ENCODE assay signal across 15 mouse cellular contexts in the genomic region with DNA sequence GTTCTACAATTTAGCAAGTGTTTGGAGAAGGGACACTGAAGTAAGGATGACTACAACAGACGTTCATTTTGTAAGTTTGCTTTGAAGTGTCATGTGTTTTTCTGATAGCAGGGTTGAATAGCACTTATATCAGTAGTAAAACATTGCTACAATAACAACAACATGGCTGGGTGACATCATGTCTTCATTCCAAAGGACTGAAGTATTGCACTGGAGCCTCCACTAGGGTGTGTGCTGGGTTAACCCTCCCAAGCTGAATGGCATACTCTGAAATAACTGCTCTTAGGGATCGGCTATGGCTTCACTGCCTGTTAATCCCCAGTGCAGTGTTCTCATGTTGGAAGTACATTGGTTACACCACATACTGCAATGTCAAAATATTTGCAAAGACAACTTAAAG.
DNase-seq lines count a peak whose midpoint lies in the region; ATAC-seq and TF ChIP-seq lines count a peak whose summit lies in the region.
"Had no signal": no experiment of that assay in that cellular context is flagged by ENCODE, and none has a peak within 500 bp of the region (broad histone marks: within the 10 kb centered on the region; RNA-seq: fewer than 3 reads in every experiment).

No protein-coding gene starts in this region.

- no peaks in the 10 kb centered on the region for H3K9me3 ChIP-seq in heart, embryonic 10.5 days
- H3K9me3 ChIP-seq in heart, embryonic 14.5 days (ENCODE audit: control insufficient read depth, low read length) = no peaks in the 10 kb centered on the region
- no peaks in the 10 kb centered on the region for H3K9me3 ChIP-seq in stomach, postnatal 0 days (ENCODE audit: control insufficient read depth, low read length)
- H3K9me3 ChIP-seq: kidney, embryonic 15.5 days; midbrain, embryonic 10.5 days had no signal

- no peak overlapping the region for H3K4me3 ChIP-seq in heart, adult 2 months
- no peak overlapping the region for H3K4me3 ChIP-seq in heart, embryonic 10.5 days
- H3K4me3 ChIP-seq in lung, adult 2 months (replicated peaks; ENCODE audit: extremely low read depth, low read depth, low read length) = no peak overlapping the region
- no peak overlapping the region for H3K4me3 ChIP-seq in heart, embryonic 14.5 days (ENCODE audit: control insufficient read depth in 1 of 2, insufficient read depth in 1 of 2, low read depth in 1 of 2, low read length in 2 of 2)
- H3K4me3 ChIP-seq in stomach, postnatal 0 days (ENCODE audit: low read depth, low read length) = no peak overlapping the region
- H3K4me3 ChIP-seq: kidney, embryonic 15.5 days; midbrain, embryonic 10.5 days had no signal

- no peaks in the 10 kb centered on the region for H3K36me3 ChIP-seq in heart, adult 2 months (ENCODE audit: control insufficient read depth, insufficient read depth, low read length)
- H3K36me3 ChIP-seq in heart, embryonic 10.5 days = no peaks in the 10 kb centered on the region
- no peaks in the 10 kb centered on the region for H3K36me3 ChIP-seq in heart, embryonic 14.5 days (ENCODE audit: control insufficient read depth, insufficient read depth, low read length)
- no peaks in the 10 kb centered on the region for H3K36me3 ChIP-seq in stomach, postnatal 0 days (ENCODE audit: control insufficient read depth, insufficient read depth, low read length)
- H3K36me3 ChIP-seq: G1E; kidney, embryonic 15.5 days; midbrain, embryonic 10.5 days had no signal

- H3K27me3 ChIP-seq in heart, adult 2 months (ENCODE audit: control insufficient read depth, insufficient read depth, low read length) = no peaks in the 10 kb centered on the region
- H3K27me3 ChIP-seq in heart, embryonic 10.5 days (ENCODE audit: insufficient read depth, poor library complexity, severe bottlenecking) = no peaks in the 10 kb centered on the region
- no peaks in the 10 kb centered on the region for H3K27me3 ChIP-seq in heart, embryonic 14.5 days (ENCODE audit: control insufficient read depth, insufficient read depth, low read length)
- no peaks in the 10 kb centered on the region for H3K27me3 ChIP-seq in stomach, postnatal 0 days (ENCODE audit: control insufficient read depth, insufficient read depth, low read length)
- H3K27me3 ChIP-seq: kidney, embryonic 15.5 days had no signal

- intact Hi-C loops in heart, adult 2 months (cut with DNase I) = loop anchor here (2.0 kb wide), 1 partner anchor 51 kb away; no protein-coding TSS in a partner anchor

- TF ChIP-seq CTCF in heart, adult 2 months (IDR thresholded peaks at IDR 0.05) = peak; percentile 52
- TF ChIP-seq CTCF in lung, adult 2 months (IDR thresholded peaks at IDR 0.05; ENCODE audit: insufficient read depth, low read length) = no peak
- TF ChIP-seq CTCF in stomach, postnatal 0 days (IDR thresholded peaks at IDR 0.05; ENCODE audit: low read depth) = peak; percentile 37; the same call in 1 of the 2 replicates

- no peak for TF ChIP-seq POLR2A in heart, adult 2 months (IDR thresholded peaks at IDR 0.05; ENCODE audit: insufficient read depth, low read depth, low read length)
- no peak for TF ChIP-seq POLR2A in lung, adult 2 months (IDR thresholded peaks at IDR 0.05; ENCODE audit: borderline replicate concordance, extremely low read depth, low read depth, low read length)

- H3K9ac ChIP-seq in heart, adult 2 months (ENCODE audit: low read depth, low read length) = no peak overlapping the region
- H3K9ac ChIP-seq in heart, embryonic 14.5 days (ENCODE audit: low read length) = no peak overlapping the region
- no peak overlapping the region for H3K9ac ChIP-seq in stomach, postnatal 0 days (ENCODE audit: low read length)
- H3K9ac ChIP-seq: kidney, embryonic 15.5 days; liver, postnatal 0 days had no signal

- TF ChIP-seq EP300 in heart, adult 2 months (IDR thresholded peaks at IDR 0.05; ENCODE audit: insufficient read depth, low read depth, low read length) = no peak
- no peak for TF ChIP-seq EP300 in stomach, postnatal 0 days (optimal IDR thresholded peaks at IDR 0.05)

- WGBS in heart, adult 2 months = 34% methylated on average over 2 of the region's 2 CpGs
- WGBS in heart, embryonic 10.5 days = 49% methylated on average over 2 of the region's 2 CpGs
- 39% methylated on average over 2 of the region's 2 CpGs for WGBS in lung, adult 2 months
- whole genome bisulfite sequencing in heart, embryonic 14.5 days = 39% methylated on average over 2 of the region's 2 CpGs
- WGBS in stomach, postnatal 0 days = 51% methylated on average over 2 of the region's 2 CpGs

- H3K27ac ChIP-seq in heart, adult 2 months = peak overlapping the region; percentile 48
- no peak overlapping the region for H3K27ac ChIP-seq in heart, embryonic 10.5 days
- peak overlapping the region; percentile 58 to 59 for H3K27ac ChIP-seq in heart, embryonic 14.5 days (replicated peaks in 1 of 2; ENCODE audit: control insufficient read depth in 1 of 2, insufficient read depth in 1 of 2, low read depth in 2 of 2, low read length in 2 of 2)
- no peak overlapping the region for H3K27ac ChIP-seq in stomach, postnatal 0 days (replicated peaks)
- H3K27ac ChIP-seq: kidney, embryonic 15.5 days; midbrain, embryonic 10.5 days had no signal

- no peak overlapping the region for H3K4me2 ChIP-seq in heart, embryonic 14.5 days (ENCODE audit: low read length)
- no peak overlapping the region for H3K4me2 ChIP-seq in stomach, postnatal 0 days (replicated peaks; ENCODE audit: low read depth)
- H3K4me2 ChIP-seq: kidney, embryonic 15.5 days had no signal

- ATAC-seq in heart, embryonic 14.5 days (ENCODE audit: insufficient number of reproducible peaks, insufficient read depth, low FRiP score, low read depth) = 0 out of 2 replicates have a peak, but pooled peaks have one; percentile 39
- no peak for ATAC-seq in stomach, postnatal 0 days (ENCODE audit: low FRiP score, low TSS enrichment)
- ATAC-seq: liver, postnatal 0 days had no signal

- DNase-seq in heart, adult 2 months = peak in 1 of 2 experiments; percentile 13
- no peak for DNase-seq in heart, embryonic 10.5 days (ENCODE audit: low spot score)
- peak; percentile 4 for DNase-seq in lung, postnatal 25 days (ENCODE audit: low spot score)
- no peak for DNase-seq in lung, adult 2 months
- no peak for DNase-seq in stomach, postnatal 0 days (ENCODE audit: low spot score)
- no peak for DNase-seq in embryo, embryonic 10.5 days (ENCODE audit: low spot score)
- no peak for DNase-seq in frontal cortex, postnatal 25 days (ENCODE audit: low spot score in 2 of 2)
- DNase-seq: adrenal gland, postnatal 25 days; cerebellum, postnatal 36 days; liver, postnatal 0 days; retina, postnatal 1 day had no signal

- H3K79me2 ChIP-seq in heart, adult 2 months (replicated peaks; ENCODE audit: control insufficient read depth, insufficient read depth, low read length) = no peaks in the 10 kb centered on the region

- peaks cover 12% of the 10 kb centered on the region for H3K4me1 ChIP-seq in heart, adult 2 months (ENCODE audit: control insufficient read depth, insufficient read depth, low read length)
- H3K4me1 ChIP-seq in heart, embryonic 10.5 days = 0 out of 2 replicates have a peak, but pooled peaks cover 3% of the 10 kb centered on the region
- no peaks in the 10 kb centered on the region for H3K4me1 ChIP-seq in lung, adult 2 months (ENCODE audit: control insufficient read depth, insufficient read depth, low read length)
- H3K4me1 ChIP-seq in heart, embryonic 14.5 days (ENCODE audit: control insufficient read depth in 2 of 2, insufficient read depth in 2 of 2, low read length in 2 of 2) = peaks cover 0 to 2% of the 10 kb centered on the region in 2 experiments; a peak in 2 of 4 replicates
- H3K4me1 ChIP-seq in stomach, postnatal 0 days (replicated peaks; ENCODE audit: control insufficient read depth, insufficient read depth) = no peaks in the 10 kb centered on the region
- H3K4me1 ChIP-seq: kidney, embryonic 15.5 days; midbrain, embryonic 10.5 days had no signal

Comparison
In these comparisons a context has a peak if more than half of its experiments do, and no peak if none do; other contexts are left out.
1. H3K27ac ChIP-seq: peak in heart, adult 2 months (single experiment) and heart, embryonic 14.5 days (2 of 2); none in heart, embryonic 10.5 days (single experiment) and stomach, postnatal 0 days (single experiment).